Mouse (Mus musculus) thymus, adult 18-20 months (tissue): Measurements from ENCODE around the gene Trmt10b.

Experiments used
- DNase-seq, 2 experiments: peaks; one replicate each; pipeline ENCODE4 v3.0.0; 2022; ENCODE audit warnings: mixed read lengths in 2 of 2

The Trmt10b gene

DNA sequence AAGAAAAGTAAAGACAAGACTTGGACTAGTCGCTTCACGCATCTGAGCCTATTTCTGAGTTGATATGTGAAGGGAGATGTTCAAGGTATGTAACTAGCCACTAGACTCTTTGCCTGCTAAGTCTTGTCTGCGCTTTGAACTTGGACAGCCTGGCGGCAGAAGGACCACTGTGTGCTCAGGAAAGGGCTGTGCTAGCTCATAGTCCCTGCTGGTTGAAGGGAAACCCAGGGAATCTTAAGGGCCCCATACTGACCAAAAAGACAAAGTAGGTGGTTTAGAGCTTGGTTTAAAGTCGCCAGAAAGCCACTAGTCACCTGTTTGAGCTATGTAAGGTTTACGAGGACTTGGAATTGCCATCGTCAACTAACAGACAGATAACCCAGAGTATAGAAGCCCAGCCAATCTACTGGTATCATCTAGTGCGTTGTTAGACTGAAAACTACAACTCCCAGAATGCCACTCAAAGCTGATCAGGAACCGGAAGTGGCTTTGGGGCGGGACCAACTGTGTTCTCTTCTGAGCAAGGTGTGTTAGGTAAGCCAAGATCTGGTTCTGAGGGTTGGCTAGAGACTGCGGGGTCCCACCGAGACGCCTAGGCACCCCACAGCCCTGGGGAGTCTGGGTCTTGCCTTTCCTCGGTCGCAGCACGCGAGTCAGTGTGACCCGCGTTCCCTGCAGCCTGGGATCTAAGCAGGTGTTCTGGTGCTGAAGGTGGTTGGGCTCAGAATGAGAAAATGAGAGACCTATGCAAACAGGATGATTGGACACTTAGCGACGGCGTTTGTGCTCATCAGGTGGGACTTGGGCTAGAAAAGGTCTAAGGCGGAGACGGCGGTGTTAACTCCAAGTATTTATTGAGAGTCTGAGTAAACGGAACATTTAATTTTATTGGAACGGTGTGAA is at the start of gene Trmt10b:
Gene Trmt10b, plus strand, starts transcription at position 466 of the 903 bp plus-strand sequence.
- peak; percentile 59 to 71 for DNase-seq

DNA sequence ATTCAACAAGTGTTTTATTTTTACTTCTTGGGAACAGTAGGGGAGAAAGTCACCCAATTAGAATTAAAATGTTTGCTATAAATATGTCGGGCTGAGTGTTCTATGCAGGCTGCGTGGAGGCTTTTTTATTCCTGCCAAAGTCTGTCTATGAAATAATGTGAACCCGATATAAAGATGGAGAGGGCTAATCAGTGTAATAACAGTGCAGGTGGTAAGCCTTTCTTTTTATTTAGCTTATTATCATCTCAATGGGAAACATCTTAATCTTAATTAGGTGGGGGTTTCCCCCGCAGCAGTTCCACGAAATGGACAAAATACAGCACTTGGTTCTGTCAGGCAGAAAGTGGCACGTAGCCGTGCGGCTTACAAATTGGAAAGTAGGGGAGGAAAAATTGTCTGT is 45.7 kb upstream of the Trmt10b start:
- DNase-seq, result no peak

DNA sequence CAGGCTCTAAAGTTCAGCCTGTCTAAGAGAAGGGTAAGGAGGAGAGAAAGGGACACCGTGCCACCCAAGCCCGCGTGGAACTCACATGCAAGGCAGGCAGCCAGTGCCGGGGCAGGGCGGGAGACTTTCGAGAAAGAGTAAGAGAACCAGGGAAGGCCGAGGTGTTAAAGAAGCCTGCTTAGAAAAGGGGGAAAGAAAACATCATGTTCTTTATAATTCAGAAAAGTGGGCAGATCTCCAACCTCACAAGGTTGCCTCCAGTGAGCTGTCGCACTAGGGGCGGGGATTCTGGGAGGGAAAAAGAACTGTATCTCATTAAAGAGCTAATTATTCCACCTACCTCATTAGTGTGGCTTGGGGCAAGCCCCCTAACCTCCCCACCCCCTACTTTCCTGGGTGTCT is 44.1 kb upstream of the Trmt10b start:
- no peak for DNase-seq

DNA sequence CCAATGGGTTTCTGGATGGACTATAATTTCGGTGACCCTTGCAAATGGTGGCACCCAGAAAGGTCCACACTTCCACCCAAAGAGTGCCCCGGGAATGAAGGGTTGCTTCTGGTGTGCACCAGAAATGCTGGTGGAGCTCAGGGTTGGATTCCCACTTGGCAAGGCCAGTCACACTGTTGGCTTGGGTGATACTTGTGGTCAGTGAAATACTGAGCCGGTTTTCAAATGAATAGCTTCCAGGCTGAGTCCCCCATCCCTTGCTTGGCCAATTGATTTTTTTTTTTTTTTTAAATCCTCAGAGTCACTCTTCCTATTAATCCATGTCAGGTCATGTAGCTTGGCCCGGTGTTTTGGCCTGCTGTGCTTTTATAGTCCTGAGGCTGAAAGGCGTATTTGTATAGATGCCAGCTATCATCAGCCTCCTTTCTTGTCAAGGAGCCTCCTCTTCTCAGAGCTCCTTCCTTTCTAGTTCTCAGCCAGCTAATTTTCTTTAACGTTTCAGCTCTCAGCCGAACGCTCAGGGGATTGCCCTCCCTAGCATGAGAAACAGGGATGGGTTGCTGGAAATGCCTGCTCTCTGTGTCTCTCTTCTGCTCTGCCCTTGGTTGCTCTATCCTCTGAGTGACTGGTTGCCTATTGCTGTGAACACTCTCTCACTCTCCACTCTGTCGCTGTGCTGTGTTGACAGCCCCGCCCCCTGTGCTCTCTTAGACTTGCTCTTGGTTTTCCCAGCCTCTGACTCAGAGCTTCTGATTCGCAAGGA is 42.9 kb upstream of the Trmt10b start:
- DNase-seq, result no peak

DNA sequence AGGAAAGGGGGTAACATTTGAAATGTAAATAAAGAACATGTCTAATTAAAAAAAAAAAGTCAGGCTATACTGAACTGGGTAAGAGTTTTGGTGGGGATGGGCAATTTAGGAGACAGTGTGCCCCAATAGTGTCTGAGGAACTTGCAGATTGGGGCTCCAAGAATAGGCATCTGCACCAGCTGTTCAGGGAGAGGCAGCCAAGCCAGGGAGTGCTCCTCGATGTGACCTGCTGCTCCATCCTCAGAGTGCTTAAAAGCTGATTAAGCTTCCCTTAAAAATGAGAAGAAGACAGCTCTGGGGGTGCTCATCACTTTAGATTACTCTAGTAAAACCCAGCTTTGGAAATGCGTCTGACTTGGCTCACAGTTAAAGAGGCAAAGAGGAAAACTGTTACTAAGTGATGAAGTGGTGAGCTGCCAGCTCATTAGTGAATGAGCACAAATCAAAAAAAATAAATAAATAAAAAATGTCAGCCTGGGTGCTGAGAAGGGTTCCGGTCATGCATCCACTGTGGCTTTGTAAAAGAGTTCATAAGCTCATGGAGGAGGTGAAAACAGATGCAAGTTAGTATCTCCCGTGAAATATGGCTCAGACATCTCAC is 37.6 kb upstream of the Trmt10b start:
- no peak for DNase-seq

DNA sequence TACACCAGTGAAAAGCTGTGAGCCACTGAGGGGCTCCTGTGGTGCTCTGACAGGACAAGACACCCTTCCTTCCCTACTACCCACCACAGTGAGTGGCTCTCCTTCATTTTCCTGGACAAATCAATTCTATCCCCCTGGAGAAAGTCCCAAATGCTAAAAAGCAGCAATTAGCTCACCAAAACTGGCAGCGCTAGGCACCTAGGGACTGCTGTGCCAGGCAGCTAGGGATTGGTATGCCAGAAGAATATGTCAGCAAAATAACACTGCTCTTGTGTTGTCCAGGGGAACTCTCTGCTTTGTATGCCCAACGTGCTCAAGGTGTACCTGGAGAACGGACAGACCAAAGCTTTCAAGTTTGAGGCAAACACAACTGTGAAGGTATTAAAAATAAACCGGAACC is 35.4 kb upstream of the Trmt10b start:
- DNase-seq, result no peak

DNA sequence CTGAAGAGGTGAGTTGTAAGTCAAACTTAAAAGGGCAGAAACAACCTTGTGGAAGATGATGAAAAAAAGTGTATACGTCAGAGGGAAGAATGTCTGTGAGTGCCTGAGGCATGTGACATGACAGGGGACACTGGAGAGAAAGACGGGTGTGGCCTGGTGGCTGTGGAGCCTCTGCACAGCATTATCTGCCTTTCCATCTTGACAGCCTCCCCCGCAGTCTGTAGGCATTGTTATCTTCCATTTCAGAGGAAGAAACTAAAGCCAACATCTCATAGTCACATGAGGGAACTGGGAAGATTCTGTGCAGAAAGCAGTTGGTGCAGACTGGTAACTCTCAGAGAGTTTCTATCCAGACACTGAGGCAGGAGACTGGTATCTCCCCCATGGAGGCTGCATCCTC is 29.0 kb upstream of the Trmt10b start:
- no peak for DNase-seq

DNA sequence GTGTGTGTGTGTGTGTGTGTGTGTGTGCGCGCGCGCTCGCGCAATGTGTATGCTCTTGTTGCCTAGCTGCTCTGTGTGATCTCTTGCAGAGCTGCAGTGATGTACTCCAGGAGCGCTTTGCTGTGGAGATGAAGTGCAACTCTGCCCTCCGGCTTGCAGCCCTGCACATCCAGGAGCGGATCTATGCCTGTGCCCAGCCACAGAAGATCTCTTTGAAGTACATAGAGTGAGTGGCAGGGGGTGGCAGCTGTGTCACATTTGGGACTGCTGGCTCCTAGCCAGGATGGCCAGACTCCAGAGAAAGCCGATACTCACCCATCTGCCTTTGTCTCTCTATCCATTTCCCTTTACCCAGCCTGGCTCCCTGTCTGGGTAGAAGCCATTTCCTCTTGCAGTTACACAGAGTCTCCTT is 25.9 kb upstream of the Trmt10b start:
- no peak for DNase-seq

DNA sequence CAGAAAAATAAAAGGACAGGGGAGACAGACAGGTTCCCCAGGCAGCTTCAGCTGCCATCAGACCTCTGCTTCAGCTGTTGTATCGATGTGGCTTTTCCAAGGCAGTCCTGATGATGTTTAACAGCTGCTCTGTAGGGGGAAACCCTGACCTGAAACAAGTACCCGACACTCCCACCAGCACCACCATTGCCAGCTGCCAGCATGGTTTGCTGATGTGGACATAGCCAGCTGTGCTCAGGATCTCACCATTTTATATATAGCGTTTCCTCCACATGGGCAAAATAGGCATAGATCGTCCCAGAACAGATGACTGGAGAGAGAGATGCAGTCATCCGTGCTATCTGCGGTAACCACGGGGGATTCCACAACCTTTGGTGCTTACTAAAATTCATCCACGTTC is 21.2 kb upstream of the Trmt10b start:
- DNase-seq, result no peak

DNA sequence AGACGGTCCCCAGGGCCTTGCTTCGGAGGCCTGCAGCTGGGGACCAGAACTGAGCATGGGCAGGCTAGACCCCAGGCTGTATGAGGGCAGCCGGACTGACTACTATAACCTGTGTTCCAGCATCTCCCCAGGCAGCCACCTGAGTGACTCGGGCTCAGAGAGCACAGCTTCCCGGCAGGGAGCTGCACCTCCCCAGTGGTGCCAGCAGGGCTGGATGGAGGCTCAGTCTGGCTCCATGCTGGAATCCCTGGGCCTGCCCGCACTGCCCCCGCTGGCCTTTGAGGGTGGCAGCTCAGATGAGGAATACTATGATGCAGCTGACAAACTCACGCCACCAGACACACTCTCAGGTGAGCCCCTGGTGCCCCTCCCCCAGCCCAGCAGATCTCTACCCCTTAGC is 17.6 kb upstream of the Trmt10b start:
- DNase-seq, result no peak

DNA sequence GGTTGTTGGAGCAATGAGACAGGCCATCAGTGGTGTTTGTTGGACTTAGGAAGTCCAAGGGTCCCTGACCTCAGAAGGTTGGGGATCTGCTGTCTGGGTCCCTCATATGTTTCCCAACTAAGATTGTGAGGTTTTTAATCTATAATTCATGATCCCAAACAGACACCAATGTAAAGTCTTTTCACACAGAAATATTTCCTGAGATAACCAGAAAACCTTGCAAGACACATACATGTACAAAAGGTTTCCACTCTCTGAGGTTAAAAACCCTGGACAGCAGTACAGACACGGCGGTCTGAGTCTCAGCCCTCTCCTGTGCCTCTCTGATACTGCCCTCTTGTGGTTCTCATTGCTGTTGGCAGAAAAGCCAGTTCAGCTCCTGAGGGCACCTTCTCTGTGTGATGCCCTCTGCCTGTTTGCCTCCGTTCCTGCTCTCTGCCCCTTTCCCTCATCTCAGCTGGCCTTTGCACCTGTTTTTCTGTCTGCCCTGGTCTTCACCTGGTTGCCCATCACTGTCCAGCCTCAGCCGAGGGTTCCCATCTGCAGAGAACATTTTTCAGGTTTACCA is 16.9 kb upstream of the Trmt10b start:
- no peak for DNase-seq

DNA sequence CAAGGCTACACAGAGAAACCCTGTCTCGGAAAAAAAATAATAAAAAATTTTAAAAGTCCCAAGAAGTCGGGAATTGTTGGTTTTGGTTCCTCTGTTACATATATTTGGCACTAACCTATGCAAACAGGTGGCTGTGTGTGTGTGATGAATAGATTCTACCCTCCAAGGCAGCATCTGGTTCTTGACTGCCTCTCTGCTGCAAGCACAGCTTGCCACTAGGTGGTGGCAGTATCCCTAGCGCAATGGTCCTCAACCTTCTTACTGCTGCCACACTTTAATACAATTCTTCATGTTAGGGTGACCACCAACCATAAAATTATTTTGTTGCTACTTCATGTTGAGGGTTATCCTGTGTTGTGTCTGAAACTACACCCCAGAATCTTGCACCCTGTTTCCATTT is 10.6 kb upstream of the Trmt10b start:
- DNase-seq, result no peak

DNA sequence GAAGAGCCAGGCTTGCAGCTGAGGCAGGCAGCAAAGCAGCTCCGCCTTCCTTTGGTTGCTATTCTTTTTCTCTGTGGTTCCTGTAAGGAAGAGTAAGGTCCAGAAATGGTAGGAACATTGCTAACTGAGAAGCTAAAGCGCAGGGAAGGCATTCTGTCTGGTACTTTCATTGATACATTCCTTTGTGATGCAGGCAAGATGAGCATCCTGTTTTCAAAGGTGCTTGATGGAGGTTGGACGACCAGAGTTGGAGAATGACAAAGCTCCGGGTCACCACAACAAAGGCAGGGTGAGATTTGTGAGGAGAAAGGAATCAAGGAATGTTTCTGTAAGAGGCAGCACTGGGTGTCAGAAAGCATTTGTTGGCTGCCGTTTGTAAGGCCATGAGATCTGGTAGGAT is 9.0 kb upstream of the Trmt10b start:
- no peak for DNase-seq

DNA sequence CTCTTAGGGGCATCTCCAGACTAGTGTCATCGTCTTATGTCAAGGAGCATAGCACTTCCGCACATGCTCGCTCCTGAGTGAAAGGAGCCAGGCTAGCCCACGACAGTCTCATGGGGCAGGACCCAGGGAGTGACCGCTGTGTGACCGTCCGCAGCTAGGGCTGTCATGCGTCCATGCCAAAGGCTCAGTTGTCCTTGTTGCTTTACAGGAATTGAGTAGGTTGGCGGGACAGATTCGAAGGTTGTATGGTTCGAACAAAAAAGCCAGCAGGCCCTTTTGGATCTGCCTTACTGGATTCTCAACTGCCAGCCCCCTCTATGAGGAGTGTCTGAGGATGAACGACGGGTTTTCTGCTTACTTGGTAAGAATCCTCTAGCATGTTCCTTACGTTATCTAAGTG is 8.6 kb downstream of the Trmt10b start:
- no peak for DNase-seq

DNA sequence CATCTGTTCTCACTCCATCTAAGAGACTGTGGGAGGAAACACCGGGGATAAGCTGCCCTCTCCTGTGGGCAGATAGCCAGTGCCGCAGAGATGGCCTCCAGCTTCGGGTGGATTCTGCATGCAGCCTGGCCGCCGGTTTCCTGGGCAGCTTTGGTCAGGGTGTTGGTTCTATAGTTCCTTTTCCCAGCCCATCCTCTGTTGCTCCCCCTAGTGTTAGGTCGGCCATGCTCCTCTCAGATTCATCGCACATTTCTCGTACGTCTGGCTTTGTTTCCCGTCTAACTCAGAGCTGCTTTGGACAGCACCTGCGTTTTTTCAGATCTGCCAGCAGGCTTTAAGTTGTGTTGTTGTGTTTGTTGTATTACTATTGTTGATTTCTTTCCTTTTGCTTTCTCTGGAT is 11.1 kb downstream of the Trmt10b start:
- DNase-seq, result no peak

DNA sequence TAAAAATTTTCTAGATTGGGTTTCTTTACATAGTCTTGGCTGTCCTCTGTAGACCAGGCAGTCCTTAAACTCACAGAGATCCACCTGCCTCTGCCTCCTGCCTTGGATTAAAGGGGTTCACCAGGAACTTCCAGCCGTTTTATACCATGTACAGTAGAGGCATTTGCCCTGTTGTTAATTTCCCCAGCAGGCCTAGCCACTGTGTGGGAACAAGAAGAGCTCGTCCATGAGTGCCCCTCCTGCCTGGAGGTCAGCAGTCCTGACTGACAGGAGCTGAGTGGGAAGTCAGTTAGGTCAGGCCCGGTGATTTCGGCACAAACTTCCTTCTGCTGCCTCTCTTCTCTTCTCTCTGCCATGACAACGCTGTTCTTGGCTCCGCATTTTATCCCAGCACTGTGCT is 11.7 kb downstream of the Trmt10b start:
- DNase-seq, result no peak

DNA sequence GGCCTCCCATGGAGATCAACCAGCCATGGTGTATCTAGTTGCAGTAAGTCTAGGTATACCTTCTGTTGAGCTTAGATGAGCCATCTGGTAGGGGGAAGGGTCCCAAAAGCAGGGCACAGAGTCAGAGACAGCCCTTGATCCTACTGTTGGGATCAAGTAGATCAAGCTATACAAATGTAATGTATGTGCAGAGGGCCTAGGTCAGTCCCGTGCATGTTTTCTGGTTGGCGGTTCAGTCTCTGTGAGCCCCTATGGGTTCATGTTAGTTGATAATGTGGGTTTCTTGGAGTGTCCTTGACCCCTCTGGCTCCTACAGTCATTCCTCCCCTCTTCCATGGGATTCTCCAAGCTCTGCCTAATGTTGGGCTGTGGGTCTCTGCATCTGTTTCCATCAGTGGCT is 14.1 kb downstream of the Trmt10b start:
- DNase-seq, result no peak

DNA sequence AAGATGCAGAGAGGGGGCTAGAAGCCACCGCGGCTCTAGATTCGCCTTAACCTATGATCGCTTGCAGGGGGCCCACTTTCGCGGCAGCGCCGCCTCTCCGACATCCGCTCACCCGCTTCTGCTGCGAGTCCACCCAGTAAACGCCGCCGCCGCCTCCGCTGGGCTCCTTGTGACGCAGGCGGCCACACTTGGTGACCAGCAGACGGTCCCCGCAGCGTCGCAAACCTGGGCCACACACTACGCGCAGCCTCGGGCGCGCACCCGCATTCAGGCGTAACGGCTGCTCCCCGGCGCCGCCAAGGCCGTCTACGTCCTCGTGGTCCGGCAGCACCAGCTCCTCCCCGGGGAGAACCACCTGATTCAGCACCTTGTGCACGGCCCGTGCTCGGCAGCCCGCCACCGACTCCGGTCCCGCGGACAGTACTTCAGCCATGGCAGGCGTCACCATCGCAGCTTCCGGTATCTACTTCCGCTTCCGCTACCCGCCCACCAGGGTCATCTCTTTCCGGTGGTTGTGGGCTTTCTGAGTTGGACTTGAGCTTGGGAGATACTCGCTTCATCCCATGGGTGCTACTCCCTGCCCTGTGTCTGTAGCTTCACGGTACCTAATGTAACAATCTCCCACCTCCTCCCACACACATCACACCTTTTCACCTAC is 23.4 kb downstream of the Trmt10b start:
- peak; percentile 62 to 71 for DNase-seq

DNA sequence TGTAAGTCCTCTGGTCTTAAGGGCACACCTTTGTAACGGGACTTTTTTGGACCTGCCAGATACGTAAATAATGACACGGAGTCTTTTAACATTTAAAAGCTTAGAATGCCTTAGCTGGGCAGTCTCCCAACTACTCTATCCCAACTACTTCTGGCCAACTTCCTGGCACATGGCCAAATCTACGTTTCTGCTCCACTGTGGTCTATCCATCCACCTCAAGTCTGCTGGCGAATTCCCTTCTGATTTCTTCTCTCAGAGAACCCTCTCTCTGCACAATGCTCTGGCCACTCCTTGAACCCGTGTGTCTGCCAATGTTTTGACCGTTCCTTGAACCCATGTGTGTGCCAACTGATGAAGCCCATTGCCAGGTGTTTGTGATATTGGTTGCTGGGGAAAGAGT is 34.2 kb downstream of the Trmt10b start:
- no peak for DNase-seq

DNA sequence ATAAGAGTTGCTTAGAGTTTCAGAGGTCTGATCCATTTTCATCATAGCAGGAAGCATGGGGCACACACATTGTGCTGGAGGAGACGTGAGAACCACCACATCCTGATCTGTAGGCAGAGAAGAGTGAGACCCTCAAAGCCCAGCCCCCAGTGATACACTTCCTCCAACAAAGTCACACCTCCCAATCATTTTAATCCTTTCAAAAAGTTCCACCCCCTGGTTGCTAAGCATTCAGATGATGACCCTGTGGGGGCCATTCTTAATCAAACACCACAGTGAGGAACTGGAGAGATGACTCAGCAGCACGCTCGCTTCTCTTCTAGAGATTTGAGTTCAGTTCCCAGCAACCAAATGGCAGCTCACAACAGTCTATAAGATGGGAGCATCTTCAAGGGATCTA is 35.5 kb downstream of the Trmt10b start:
- DNase-seq, result no peak

DNA sequence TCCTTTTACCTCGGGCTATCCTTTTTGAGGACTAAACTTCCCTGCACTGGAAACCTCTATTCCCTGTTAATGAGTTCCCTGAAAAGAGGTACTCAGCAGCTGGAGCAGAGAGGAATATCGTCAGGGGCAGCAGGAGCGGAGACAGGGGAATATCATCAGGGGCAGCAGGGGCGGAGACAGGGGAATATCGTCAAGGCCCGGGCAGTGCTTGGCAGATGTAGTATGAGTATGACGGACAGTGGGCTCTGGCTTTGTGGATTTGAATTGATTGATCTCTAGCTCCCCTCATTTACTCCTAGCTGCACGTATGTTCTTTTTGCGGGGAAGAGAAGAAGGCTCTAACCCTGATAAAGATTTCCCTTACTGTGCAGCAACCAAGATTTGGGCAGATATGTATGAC is 44.3 kb downstream of the Trmt10b start:
- no peak for DNase-seq

DNA sequence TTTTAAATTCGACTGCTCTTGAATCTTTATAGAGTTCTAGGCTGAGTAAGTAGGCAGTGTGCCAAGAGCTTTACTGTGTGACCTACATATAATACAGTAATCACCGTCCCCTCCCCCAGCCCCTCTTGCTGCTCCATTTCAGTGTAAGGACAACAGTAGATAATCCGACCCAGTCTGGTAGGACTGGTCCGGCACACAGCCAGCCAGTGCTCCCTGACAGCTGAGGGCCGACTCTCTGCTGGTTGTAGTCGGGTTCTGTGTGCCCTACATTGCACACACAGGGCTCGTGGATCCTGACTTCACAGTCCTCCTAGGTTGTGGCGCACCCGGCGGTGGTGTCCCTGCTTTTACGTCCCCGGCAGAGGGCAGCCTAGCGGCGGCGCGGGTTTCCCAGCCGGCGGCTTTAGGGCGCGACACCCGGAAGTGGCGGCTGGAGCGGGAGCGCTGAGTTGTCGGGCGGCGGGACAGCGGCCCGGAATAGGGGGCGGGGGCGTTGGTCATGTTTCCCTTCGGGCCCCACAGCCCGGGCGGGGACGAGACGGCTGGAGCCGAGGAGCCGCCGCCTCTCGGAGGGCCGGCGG is 44.8 kb downstream of the Trmt10b start, which contains the start of gene Dcaf10:
Gene Dcaf10, plus strand, starts transcription at position 433 of the 581 bp plus-strand sequence.
- DNase-seq, result peak; percentile 82 to 86
